Mouse (Mus musculus) central nervous system, embryonic 11.5 days (tissue): ENCODE data around the gene Olfr259. TPM values are rescaled to one million over a fixed set of nuclear protein-coding genes. Genes with fewer than 3 reads are reported as not detected.

ENCODE experiments used
- polyA plus RNA-seq: library from polyadenylated mRNA; depleted of rRNA; stranded (reverse); fragments of >200 nt; gene quantifications from 2 replicates; pipeline ENCODE4 v1.2.3, GENCODE M21; 2012; rRNA removed

The Olfr259 gene
- not detected in 2 replicates for polyA plus RNA-seq

DNA sequence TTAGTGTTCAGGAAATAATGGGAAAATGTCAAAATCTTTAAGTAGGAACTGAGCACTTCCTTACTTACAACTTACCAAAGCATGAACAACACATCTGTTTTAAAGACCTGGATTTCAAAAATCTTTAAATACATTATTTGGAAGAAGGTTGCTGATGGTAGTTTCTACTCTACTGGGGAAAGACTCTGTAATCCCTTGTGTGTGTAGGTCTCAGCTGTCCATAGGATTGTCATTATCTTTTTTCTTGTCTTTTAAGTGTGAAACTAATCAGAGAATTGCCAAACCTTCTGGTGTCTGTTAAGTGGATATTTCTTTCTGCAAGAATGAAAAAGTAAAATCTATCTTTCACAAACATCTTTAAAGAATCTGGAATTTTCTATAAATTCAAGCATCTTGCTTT, at the start of gene Olfr259:
Gene Olfr259, minus strand, starts transcription at position 101 of the 400 bp plus-strand sequence.

DNA sequence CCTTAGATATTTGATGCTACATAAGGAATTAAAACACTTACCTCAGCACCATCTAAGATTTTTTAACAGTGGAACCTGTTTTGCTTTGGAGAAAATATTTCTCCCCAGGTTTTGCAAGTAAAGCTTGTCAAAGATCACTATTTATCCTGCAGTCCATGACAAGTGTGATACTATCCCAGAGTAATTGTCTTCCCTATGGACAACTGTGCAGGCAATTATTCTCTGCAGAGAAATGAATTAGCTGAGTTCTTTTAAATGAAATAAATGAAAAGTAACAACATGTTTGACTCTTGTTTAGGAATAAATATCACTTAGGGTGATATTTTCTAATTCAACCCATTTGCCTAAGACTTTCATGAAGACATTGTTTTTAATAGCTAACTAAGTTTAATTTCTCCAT, 38.2 kb upstream of the Olfr259 start, which contains the start of gene Olfr1111:
Gene Olfr1111, minus strand, starts transcription at position 101 of the 400 bp plus-strand sequence.

DNA sequence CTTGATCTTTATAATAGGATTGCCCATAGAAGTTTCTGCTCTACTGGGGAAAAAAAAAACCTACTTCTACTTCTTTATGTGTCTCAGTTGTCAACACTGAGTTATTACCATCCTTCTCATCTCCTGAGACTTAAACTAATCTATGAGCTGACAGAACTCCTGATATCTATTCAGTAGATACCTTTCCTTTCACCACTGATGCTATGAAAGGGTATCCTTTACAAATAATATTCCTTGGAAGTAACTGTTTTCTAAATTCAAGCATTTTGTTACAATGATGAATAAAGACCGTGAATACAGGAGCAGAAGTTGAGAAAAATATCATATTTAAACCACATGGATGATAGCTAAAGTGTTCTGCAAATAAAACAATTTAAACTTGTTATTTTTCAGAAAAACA, 25.8 kb upstream of the Olfr259 start, which contains the start of gene Olfr1110:
Gene Olfr1110, minus strand, starts transcription at position 101 of the 400 bp plus-strand sequence.

DNA sequence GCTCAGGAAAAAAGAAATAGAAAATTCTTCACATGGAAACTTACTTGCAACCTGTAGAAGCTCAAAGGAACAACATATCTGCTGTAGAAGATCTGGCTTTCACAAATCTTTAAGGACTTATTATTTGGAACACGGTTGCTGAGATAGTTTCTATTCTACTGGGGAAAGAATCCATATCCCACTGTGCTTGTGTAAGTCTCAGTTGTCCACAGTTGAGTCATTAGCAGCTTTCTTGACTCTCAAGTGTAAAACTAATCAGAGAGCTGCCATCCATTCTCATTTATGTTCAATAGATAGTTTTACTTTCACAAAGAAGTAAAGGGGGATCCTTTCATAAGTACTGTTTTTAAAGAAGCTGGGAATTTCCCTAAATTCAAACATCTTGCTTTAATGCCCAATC, 18.5 kb downstream of the Olfr259 start, which contains the start of gene Olfr1109:
Gene Olfr1109, minus strand, starts transcription at position 101 of the 400 bp plus-strand sequence.

DNA sequence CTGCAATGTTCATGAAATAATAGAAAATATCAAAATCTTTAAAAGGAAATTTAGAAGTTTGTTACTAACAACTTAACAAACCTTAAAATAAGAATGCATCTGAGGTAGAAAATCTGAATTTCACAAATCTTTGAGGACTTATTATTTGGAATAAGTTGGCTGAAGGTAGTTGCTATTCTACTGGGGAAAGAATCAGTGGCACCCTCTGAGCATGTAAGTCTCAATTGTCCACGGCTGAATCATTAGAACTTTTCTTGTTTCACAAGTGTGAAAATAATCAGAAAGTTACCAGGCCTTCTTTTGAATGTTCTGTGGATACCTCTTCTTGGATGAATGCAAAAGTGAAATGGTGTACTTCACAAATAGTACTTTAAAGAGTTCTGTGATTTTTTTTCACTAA, 38.6 kb downstream of the Olfr259 start, which contains the start of gene Olfr1107:
Gene Olfr1107, minus strand, starts transcription at position 101 of the 400 bp plus-strand sequence.

Other genes with a start within 250 kb of the Olfr259 start
- gene Gm13723, start 239.8 kb downstream of the Olfr259 start, polyA plus RNA-seq, result not detected in 2 replicates
- gene Olfr1097, start 222.4 kb downstream of the Olfr259 start, polyA plus RNA-seq, result not detected in 2 replicates
- not detected in 2 replicates for gene Olfr1098, start 190.0 kb downstream of the Olfr259 start, polyA plus RNA-seq
- gene Olfr1099, start 153.9 kb downstream of the Olfr259 start, polyA plus RNA-seq, result not detected in 2 replicates
- not detected in 2 replicates for gene Olfr1100, start 134.6 kb downstream of the Olfr259 start, polyA plus RNA-seq
- not detected in 2 replicates for gene Olfr1101, start 123.3 kb downstream of the Olfr259 start, polyA plus RNA-seq
- not detected in 2 replicates for gene Olfr1102, start 116.2 kb downstream of the Olfr259 start, polyA plus RNA-seq
- gene Olfr1104, start 87.5 kb downstream of the Olfr259 start, polyA plus RNA-seq, result not detected in 2 replicates
- not detected in 2 replicates for gene Olfr1105, start 78.0 kb downstream of the Olfr259 start, polyA plus RNA-seq
- not detected in 2 replicates for gene Olfr1106, start 62.3 kb downstream of the Olfr259 start, polyA plus RNA-seq
- not detected in 2 replicates for gene Olfr1107, start 38.8 kb downstream of the Olfr259 start, polyA plus RNA-seq
- not detected in 2 replicates for gene Olfr1109, start 18.6 kb downstream of the Olfr259 start, polyA plus RNA-seq
- not detected in 2 replicates for gene Olfr1110, start 25.7 kb upstream of the Olfr259 start, polyA plus RNA-seq
- gene Olfr1111, start 38.1 kb upstream of the Olfr259 start, polyA plus RNA-seq, result not detected in 2 replicates
- gene Olfr1112, start 73.2 kb upstream of the Olfr259 start, polyA plus RNA-seq, result not detected in 2 replicates
- gene Olfr1113, start 94.4 kb upstream of the Olfr259 start, polyA plus RNA-seq, result not detected in 2 replicates
- gene Olfr1115, start 133.4 kb upstream of the Olfr259 start, polyA plus RNA-seq, result not detected in 2 replicates
- gene Olfr1116, start 153.0 kb upstream of the Olfr259 start, polyA plus RNA-seq, result not detected in 2 replicates
- not detected in 2 replicates for gene Olfr1118, start 193.0 kb upstream of the Olfr259 start, polyA plus RNA-seq
- not detected in 2 replicates for gene Olfr1120, start 240.2 kb upstream of the Olfr259 start, polyA plus RNA-seq